Mouse (Mus musculus) adrenal gland, adult (tissue): ENCODE results near the gene Megf11.

ENCODE experiments used
- DNase-seq, 2 experiments: peaks; one replicate each; pipeline ENCODE4 v3.0.0; 2022 to 2023; ENCODE audit warnings: low spot score in 1 of 2; ENCODE audit not compliant: inconsistent age in 2 of 2

Megf11 gene

DNA sequence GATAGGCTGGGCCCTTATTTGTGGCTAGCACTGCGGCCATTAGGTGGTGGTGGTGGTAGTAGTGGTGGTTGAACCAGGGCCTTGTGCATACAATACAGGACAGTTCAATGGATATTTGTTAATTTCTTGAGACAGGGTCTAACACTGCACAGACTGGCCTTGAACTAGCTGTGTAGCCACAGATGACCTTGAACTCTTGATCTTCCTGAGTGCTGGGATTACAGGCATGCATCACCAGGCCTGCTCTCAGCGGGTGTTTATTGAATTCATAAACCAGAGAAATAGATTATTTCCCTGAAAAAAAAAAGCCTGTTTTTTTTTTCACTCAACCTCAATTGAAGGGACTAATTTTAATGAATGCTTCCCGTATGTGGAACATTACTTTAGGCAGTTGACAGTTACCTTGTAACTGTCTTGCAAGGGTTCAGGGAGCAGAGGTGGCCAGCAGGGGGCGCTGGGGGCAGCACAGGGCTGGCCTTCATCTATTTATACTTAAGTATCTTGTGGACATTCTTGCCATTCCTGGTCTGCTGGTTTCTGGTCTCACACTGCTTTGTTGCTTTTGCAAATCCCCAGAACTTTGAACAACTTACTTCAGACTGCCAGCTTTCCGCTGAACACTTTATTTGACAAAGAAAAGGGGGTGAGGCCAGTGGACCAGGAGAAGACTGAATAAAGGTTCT, 8.6 kb downstream of the Megf11 start:
- DNase-seq, result peak; percentile 75 to 92

DNA sequence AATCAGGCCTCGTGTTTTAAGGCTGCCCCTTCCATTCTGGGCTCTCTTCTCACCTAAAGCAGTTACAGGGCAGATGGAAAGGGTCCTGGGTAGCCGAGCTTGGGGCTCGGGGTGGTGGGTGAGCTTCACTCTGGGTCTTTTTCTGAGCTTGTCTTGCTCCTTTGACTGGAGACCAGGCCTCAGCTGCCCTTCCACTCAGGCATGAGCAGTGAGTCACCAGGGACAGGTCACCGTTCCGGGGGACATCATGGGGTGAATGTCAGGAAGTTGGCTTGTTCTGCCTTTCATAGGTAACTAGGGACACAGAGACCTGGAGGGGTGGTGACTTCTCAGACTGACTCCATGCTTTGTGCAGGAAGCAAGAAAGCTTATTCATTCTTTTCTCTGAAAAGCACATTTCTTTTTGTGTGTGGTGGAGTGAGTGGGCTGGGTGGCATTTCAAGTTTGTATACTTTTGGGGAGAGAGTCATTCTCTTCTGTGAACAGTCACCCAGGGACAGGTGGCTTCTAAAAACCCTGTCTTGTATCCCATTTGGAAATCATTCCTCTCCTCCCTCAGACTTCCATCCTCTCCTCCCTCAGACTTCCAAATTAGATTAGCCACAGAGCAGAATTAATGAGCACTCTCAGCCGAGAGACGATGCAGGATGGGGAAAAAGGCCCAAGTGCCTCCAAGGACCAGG, 10.0 kb downstream of the Megf11 start:
- DNase-seq, result peak; percentile 44 to 53

DNA sequence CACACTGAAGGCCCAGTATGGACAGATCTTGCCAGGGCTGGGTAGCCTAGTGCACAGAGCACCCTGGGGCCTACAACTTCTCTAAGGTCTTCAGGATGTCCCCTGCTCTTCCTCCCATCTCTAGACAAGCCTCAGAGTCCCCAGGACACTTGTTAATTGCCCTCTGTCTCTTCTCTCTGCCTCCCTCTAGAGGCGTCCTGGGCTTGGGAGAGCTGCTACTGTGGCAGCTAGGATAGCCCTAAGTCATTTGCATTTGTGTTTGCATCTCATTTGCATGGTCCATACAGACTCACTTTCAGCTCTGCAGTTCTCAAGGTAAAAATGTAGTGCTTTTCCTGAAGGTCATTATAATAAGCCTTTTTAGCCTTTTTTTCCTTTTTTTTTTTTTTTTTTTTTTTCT, 11.7 kb downstream of the Megf11 start:
- DNase-seq, result peak in 1 of 2 experiments; percentile 54

DNA sequence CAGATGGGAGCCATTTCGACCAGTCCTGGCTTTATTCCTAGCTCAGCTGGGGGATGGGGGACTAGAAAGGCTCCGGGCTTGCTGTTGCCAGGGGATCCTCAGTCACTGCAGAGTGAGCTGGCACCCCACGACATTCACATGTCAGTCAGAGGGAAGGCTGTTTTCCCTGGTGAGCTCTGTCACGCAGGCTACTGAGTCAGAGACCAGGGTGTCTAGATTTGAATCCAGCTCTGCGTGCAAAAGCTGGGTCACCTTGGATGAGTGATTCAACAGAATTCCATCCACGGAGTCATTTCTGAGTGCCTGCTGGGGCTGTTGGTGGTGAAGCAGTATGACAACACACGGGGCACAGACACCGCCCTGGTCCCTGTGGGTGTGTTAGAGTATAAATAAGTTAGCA, 13.7 kb downstream of the Megf11 start:
- DNase-seq, result no peak

DNA sequence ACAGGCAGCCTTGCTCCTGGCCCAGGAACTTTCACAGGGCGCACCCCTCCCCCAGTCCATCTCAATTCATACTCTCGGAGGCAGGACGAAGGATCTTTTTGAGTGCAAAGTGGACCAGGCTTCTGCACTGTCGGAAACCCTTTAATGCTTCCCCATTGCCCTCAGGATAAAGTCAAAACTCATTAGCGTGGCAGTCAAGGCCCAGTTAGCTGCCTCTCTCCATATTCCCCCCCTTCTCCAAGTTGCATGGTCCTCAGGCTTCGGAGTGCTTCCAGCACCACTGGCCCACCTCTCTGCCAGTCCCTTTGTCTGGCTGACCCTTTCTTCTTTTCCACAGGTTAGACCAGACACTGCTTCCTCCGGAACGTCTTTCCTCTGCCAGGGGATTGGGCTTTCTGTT, 16.7 kb downstream of the Megf11 start:
- no peak for DNase-seq

DNA sequence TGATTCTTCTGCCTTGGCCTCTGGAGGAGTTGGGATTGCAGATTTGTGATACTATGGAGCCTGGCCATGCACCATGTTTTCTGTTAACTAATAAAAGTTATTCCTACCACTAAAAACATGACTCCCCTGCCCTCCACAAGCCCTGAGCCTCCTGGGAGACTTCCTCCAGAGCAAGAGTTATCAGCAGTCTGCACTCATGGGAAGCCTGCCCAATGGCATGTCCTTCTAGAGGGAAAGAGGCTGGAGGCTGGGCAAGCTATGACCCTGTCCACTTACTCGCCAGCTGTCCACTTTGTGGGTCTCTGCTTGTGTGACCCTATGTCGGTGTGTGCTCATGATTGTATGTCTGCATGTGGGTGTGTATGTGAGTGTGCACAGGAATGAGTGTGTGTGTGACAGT, 21.4 kb downstream of the Megf11 start:
- no peak for DNase-seq

DNA sequence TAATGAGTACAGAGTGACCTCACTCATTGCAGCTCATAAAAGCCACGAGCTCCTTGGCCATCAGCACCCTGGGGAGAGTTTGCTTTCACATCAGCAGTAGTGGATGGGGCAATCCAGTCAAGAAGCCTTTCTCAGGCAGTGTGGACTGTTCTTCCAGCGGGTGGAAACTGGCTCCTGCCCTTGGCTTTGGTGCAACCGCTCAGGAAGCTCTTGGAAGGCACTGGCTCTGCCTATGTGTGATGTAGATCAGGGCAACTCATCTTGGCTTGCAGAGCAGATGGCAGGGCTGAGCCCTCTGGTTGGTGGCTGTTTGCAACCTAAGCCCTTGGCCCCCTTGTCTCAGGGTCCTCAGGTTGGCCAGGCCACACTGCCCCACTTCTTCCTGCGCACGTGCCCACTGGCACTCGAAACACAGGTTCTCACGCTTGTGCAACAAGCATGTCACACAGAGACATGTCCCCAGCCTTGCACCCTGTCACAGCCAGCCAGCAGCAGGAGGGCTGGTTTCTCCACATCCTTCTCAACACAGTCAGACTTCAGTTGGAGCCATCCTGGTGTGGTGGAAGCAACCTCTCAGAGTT, 22.1 kb downstream of the Megf11 start:
- no peak for DNase-seq

DNA sequence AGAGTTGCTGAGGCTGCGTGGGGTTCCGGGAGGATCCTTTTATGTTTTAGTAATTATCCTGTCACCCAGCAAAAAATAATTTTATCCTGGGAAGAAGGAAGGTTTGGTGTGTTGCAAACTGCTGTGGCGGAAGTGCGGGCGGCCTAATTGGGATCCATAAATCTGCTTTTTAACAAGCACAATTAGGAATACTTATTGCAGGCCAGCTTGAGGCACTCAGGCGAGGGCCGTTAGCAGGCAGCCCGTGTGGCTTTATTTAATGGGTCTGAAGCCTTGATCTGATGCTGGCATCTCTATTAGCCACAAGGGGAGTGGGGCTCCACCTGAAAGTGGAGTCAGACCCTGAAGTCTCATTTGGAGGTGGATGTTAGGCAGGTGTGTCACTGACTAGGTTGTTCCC, 23.4 kb downstream of the Megf11 start:
- no peak for DNase-seq

DNA sequence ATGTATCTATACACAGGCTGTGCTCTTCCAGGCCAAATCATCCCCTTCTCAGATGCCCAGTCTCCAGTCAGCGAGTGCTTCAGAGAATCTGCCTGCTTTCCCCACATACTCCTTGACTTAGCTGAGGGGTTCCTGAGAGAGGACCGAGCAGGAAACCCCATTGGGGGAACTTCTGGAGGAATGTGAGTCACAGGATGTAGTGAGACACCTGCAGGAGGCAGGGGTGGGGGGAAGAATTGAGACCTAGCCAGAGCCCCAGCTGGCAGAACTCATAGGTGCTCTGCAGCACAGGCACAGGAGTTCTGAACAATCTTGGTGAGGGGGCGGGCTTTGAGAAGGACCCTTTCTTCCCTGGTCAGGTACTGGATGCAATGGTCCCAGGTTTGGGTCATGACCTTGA, 35.0 kb downstream of the Megf11 start:
- no peak for DNase-seq

DNA sequence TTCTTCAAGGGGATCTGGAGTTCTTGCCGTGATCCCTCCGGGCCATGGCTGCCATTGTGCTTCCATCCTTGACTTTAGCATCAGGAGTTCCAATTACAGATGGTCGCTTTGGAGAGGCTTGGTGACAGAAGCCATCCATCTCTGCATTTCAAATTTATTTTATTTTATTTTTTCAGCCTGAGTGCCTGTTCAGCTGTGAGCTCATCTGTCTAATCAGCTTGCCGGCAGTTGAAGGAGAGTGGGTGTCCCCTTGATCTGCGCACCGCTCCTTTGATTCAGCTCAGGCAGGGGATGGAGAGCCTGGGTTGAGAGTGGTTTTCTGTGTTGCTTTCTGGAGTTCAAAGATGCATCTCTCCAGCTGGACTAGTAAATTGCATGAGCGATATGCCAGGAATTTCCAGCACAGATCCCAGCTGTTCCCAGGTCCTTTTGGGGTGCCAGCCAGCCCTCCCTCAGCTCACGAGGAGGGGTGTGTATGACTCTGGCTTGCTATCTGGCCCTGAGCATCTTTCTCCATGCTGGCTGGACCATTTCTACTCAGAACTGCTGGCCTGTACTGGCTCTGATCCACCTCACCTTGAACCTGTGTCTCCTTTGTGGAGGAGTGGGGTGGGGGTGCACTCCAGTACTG, 36.7 kb downstream of the Megf11 start:
- DNase-seq, result no peak

DNA sequence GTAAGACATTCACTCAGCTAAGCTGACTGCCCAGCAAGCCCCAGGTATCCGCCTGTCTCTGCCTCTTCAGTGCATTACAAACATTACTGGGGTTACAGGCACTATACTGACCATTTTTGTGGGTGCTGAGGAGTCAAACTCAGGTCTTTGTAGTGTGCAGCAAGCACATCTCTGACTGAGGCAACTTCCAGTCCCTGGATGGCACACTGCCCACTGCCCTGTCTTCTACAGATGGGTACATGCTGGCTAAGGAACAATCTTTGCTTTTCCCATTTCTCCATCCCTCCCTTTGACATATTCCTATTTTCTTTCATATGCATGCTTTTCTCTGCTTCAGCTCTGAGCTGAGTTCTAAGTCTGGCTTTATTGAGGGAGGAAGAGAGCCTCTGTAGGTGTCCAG, 38.5 kb downstream of the Megf11 start:
- DNase-seq, result no peak

DNA sequence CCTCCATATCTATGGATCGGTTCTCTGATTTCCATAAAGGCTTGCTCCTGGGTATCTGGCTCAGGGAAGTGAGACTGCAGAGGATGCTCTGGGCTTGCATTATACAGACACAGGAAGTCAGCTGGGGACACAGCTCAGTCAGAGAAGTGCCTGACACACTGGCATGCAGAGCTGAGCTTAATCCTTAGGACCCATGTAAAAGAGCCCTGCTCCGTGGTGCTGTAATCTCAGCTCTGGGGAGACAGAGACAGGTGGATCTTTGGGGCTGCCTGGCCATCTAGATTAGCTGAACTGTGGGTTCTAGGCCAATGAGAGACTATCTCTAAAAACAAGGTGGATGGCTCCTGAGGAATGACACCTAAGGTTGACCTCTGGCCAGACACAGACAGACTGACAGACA, 50.7 kb downstream of the Megf11 start:
- DNase-seq, result no peak

DNA sequence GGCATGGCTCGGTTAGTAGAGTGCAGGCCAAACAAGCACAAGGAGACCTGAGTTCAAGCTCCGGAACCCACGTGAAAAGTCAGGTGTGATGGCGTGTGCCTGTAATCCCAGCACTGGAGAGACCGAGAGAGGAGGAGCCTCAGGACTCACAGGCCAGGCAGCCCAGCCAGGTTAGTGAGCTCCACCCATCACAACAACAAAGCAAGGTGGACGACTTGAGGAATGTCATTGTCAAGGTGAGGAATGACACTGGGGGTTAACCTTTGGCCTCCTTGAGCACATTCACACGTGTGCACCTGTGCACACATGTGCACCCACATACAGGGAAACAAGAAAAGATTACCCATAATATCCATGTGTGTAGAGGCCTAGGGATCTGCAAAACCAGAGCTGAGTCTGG, 54.7 kb downstream of the Megf11 start:
- no peak for DNase-seq

DNA sequence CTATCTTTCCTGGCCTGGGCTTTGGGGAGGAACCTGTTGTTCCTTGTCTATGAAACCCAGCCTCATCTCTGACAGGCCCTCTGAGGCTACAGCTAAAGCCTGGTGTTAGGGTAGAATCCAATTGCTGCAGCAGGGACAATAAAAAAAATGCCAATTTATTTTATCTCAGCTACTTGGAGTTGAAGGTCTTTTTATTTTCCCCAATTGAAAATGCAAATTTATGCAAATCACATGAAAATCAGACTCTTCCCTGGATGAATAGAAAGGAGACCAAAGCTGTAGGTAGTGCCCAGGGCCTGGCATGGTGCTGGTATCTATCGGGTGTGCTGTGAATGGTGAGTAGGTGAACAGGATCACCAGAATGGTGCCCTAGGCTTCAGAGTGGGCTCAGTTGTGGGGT, 60.6 kb downstream of the Megf11 start:
- no peak for DNase-seq

DNA sequence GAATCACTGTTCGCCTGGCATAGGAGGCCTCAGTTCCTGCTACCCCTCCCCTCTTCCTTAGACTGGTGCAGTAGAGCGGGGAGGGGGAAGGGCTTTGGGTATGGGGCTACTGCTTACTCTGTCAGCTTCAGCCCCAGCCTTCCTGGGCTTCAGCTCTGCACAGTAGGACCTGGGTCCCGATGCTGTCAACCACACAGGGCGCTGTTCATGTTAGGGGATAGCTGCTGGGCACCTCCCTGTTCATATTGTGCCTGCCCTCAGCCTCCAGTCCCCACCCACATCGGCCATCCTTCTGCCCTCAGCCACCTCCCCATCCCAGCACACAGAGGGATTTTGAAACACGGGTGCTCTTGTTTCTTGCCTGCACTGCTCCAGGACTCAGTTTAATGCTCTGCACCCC, 61.6 kb downstream of the Megf11 start:
- DNase-seq, result no peak

DNA sequence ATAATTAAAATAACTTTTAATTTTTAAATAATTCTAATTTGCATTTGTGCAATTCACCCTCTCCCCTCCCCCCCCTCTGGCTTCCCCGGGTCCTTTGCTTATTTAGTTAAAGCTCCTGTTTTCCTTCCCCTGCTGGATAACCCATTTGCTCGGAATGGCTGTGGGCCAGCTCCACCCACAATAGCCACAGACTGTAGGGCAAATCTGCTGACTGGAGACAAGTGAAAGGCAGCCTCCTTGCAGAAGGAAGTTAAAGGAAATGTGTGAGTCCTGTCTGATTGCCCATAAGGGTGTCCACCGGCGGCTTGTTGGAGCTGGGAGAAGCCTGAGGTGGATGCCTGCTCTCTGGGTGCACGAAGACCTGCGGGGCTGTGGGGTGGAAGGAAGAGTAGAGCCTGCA, 62.1 kb downstream of the Megf11 start:
- DNase-seq, result no peak

DNA sequence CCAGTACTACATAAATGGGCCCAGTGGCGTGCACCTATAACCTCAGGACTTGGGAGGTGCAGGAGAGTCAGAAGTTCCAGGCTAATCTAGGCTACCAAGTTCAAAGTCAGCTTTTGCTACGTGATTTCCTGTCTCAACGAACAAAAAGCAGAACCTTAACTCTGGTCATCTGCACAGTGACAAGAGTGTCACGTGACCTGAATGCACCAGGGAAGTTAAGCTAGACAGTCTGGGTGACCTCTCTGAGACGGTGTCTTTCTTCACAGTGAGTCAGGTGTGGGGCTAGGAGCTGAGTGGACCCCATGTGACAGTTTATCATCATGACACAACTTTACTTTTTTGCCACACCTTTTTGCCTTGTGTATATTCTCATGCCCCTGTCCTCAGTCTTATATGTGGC, 67.3 kb downstream of the Megf11 start:
- no peak for DNase-seq

DNA sequence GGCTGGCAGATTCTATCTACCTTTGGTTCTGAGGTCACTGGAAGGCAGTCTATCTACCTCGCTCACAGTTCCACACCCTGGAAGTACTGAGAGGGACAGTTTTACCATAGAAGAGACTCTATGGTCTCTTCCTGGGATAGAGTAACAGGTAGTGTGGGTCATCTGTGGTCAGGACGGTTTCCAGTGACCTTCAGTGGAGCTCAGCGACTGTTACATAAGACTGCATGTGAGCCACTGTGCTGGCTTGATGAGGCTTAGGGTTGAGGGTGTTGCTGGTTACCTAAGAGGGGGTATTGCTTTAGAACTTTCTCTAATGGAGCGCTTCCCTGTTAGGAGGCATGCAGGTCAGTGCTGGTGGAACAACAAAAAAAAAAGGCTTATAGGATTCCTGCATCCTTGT, 68.8 kb downstream of the Megf11 start:
- no peak for DNase-seq

DNA sequence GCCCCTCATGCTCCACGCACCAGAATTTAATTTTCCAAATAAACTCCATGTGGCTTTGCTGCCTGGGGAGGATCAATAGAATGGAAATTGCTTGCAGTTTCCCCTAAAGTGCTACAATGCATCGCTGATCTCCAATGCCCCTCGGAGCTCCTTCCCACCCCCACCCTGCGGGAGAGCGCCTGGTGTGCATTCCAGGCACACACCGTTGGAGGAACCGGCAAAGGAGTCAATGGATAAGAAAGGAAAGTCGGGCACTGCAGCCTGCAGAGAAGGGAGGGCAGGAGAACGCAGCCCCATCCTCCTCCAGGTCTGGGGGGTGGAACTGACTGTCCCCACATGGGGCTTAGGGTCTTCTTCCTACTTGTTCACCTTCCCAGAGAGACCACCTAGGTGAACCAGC, 70.5 kb downstream of the Megf11 start:
- DNase-seq, result no peak

DNA sequence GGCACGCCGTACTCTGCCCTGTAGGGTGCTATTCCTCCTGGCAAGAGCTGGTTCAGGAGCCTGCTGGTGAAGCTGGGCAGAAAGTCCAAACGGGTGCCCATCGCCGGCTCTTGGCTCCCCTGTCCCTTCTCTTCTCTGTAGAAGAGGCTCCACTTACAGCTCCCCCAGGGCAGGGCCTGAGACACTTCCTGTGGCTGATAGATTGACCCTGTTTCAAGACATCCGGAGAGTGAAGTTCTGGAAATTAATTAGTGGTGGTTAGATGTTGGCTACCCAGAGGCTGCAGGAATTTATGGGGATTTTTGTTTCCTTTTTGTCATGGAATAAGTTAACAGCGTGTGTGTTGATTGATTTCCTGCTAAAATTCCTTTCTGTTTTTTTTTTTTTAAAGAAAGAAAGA, 72.2 kb downstream of the Megf11 start:
- DNase-seq, result no peak

DNA sequence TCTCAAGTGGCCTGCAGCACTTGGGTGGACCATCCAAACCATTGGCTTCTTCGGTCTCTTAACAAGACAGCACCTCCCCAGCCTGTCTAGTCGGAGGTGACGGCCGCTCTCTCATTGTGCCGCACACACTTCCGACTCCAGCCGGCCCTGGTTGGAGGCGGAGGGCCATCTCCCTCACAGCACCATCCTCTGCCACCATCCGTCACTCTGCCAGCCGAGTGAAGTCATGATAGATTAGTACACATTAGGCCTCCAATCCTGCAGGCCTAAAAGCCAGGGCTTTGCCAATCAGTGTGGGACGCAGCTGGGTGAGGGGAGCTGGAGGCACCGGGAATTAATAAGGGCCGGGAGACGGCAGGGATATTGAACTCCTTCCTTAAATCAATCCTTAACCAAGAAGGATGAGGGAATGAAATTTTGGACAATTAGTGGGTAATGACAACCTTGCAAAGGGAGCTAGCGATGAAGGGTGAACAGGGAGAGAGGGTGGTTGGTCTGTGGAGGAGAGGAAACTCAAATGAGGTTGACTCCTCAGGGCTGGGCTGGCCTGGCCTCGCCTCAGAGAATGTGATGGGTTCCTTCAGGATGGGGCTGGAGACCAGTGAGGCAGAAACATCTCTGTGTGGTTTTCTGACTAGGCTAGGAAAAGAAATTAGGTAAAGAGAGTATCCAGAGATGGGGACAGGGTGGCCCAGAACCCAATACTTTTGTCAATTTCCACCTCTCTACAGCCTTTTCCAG, 76.3 kb downstream of the Megf11 start:
- no peak for DNase-seq

DNA sequence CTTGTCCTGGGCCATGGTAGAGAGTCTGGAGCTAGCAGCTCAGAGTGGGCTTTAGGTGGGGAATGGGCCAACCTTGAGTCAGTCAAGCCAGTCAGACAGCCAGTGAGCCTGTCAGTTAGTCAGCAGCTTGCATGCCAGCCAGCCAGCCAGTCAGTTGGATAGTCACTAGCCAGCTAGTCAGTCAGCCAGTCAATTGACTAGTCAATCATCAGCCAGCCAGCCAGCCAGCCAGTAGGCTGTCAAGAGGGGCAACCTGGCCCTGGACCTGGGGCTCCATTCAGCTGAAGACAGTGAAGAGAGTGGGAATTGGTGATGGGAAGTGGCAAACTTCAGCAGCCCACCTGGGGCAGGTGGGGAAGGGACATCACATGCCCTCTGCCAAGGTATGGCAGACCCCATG, 77.4 kb downstream of the Megf11 start:
- no peak for DNase-seq
